Mouse (Mus musculus) neutrophil, adult 5-6 weeks (primary cell): ENCODE measurements around the gene Ostm1. TPM values are rescaled to one million over a fixed set of nuclear protein-coding genes. Genes with fewer than 3 reads are reported as not detected.
A peak's percentile ranks its signal among the peaks of the same experiment; 100 is the strongest.

ENCODE experiments used
- ATAC-seq: fragments of 151-379, 151-347 bp; 2 replicates; pipeline ENCODE4 v1.8.0; 2017; ENCODE audit warnings: mild to moderate bottlenecking, moderate TSS enrichment; ENCODE audit not compliant: insufficient number of reproducible peaks, poor library complexity, low FRiP score, severe bottlenecking; ENCODE audit errors: extremely low read depth
- total RNA-seq: library from RNA; stranded (forward); fragments of 200-1000 nt; gene quantifications from 2 replicates; pipeline ENCODE4 v1.2.3, GENCODE M21; 2017

Ostm1 gene
- total RNA-seq, 1 experiment from 2014 or later, result 47.6 TPM

- no peak for ATAC-seq
Observed at GRCm38 (mm10) chr10:42646340-42646739, 62.7 kb downstream of the Ostm1 start.

GRCm38 (mm10) chr10:42661916-42662315 lies 78.3 kb downstream of the Ostm1 start:
- no peak for ATAC-seq

GRCm38 (mm10) chr10:42669970-42670369 lies 86.3 kb downstream of the Ostm1 start:
- no peak for ATAC-seq

GRCm38 (mm10) chr10:42672798-42673197 lies 89.2 kb downstream of the Ostm1 start:
- ATAC-seq, result no peak

GRCm38 (mm10) chr10:42675571-42675970 lies 91.9 kb downstream of the Ostm1 start:
- ATAC-seq, result no peak

GRCm38 (mm10) chr10:42678331-42678730 lies 94.7 kb downstream of the Ostm1 start:
- ATAC-seq, result no peak

- ATAC-seq, result peak; percentile 85
Observed at GRCm38 (mm10) chr10:42678755-42679364, 95.2 kb downstream of the Ostm1 start.

- no peak for ATAC-seq
Observed at GRCm38 (mm10) chr10:42679586-42679985, 96.0 kb downstream of the Ostm1 start.

- 0 out of 2 replicates have a peak, but pooled peaks have one; percentile 17 for ATAC-seq
Observed at GRCm38 (mm10) chr10:42680582-42681001, 97.0 kb downstream of the Ostm1 start.

GRCm38 (mm10) chr10:42682421-42682820 lies 98.8 kb downstream of the Ostm1 start:
- ATAC-seq, result no peak

GRCm38 (mm10) chr10:42687873-42688272 lies 104.3 kb downstream of the Ostm1 start:
- no peak for ATAC-seq

GRCm38 (mm10) chr10:42689694-42690093 lies 106.1 kb downstream of the Ostm1 start:
- no peak for ATAC-seq

- no peak for ATAC-seq
Observed at GRCm38 (mm10) chr10:42690233-42691028, 106.8 kb downstream of the Ostm1 start.

- no peak for ATAC-seq
Observed at GRCm38 (mm10) chr10:42691051-42691450, 107.4 kb downstream of the Ostm1 start.

- no peak for ATAC-seq
Observed at GRCm38 (mm10) chr10:42692095-42692494, 108.5 kb downstream of the Ostm1 start.

GRCm38 (mm10) chr10:42692794-42693193 lies 109.2 kb downstream of the Ostm1 start:
- no peak for ATAC-seq

GRCm38 (mm10) chr10:42693482-42693881 lies 109.9 kb downstream of the Ostm1 start:
- no peak for ATAC-seq

GRCm38 (mm10) chr10:42696361-42696760 lies 112.7 kb downstream of the Ostm1 start:
- no peak for ATAC-seq

GRCm38 (mm10) chr10:42697007-42697406 lies 113.4 kb downstream of the Ostm1 start:
- ATAC-seq, result peak; percentile 75; the same call in 1 of the 2 replicates

GRCm38 (mm10) chr10:42698375-42698774 lies 114.8 kb downstream of the Ostm1 start:
- ATAC-seq, result no peak
